Mouse (Mus musculus) spleen, adult 2 months (tissue): ENCODE data around the gene Jak1. TPM values are rescaled to one million over a fixed set of nuclear protein-coding genes. Genes with fewer than 3 reads are reported as not detected.

Experiments
- DNase-seq, 2 experiments: peaks; one replicate each; pipeline versions ENCODE4 v3.0.0 to v3.0.0-alpha.2; 2012 to 2021; ENCODE audit warnings: low spot score in 2 of 2, low read depth in 1 of 2
- H3K27ac ChIP-seq: fragments of 200-500 bp; 2 replicates; pipeline ENCODE4 v1.5.1; 2012; ENCODE audit warnings: low read length, inconsistent platforms; ENCODE audit not compliant: insufficient read depth
- H3K27me3 ChIP-seq: fragments of 200-500 bp; 2 replicates; pipeline ENCODE4 v1.6.1; 2012; ENCODE audit warnings: mild to moderate bottlenecking, moderate library complexity, low read length, inconsistent platforms; ENCODE audit not compliant: control insufficient read depth, insufficient read depth
- H3K36me3 ChIP-seq: fragments of 200-500 bp; 2 replicates; pipeline ENCODE4 v1.6.1; 2012; ENCODE audit warnings: mild to moderate bottlenecking, low read length, inconsistent platforms; ENCODE audit not compliant: control insufficient read depth, insufficient read depth
- H3K4me1 ChIP-seq: fragments of 200-500 bp; 2 replicates; pipeline ENCODE4 v1.6.1; 2011; ENCODE audit warnings: inconsistent platforms; ENCODE audit not compliant: control insufficient read depth, insufficient read depth, insufficient read length
- H3K4me3 ChIP-seq: fragments of 200-500 bp; 2 replicates; pipeline ENCODE4 v1.5.1; 2011; ENCODE audit warnings: mild to moderate bottlenecking, inconsistent platforms; ENCODE audit not compliant: insufficient read depth, insufficient read length; ENCODE audit errors: extremely low read depth
- CTCF ChIP-seq: fragments of 200-500 bp; IDR thresholded peaks from 2 replicates; pipeline ENCODE4 v1.5.1; 2011; ENCODE audit warnings: mild to moderate bottlenecking, inconsistent platforms; ENCODE audit not compliant: insufficient read depth, insufficient read length, insufficient replicate concordance; ENCODE audit errors: extremely low read depth
- POLR2A ChIP-seq: fragments of 200-500 bp; IDR thresholded peaks from 2 replicates; pipeline ENCODE4 v1.6.1; 2011; ENCODE audit warnings: low read depth, low read length, inconsistent platforms
- WGBS: fragments of 180-500 bp; shearing (Covaris S2); methylation state at CpG from one replicate; pipeline ENCODE4 v1.1.7; 2018; 5-methylcytosine and 5-hydroxymethylcytosine counted together
- polyA plus RNA-seq: library from polyadenylated mRNA; depleted of rRNA; stranded (reverse); fragments of >200 nt; gene quantifications from 2 replicates; pipeline ENCODE4 v1.2.3, GENCODE M21; 2012

The Jak1 gene
- polyA plus RNA-seq, 1 experiment = 63.9 TPM

GRCm38 (mm10) chr4:101155541-101155940 is 109.5 kb downstream of the Jak1 start:
- Histone ChIP-seq H3K4me3 (no peak overlapping the region), H3K36me3 (peaks cover 63% of the 10 kb centered on the region), H3K4me1 (no peaks in the 10 kb centered on the region; the same call in 1 of the 2 replicates), H3K27ac (no peak overlapping the region), H3K27me3 (no peaks in the 10 kb centered on the region)
- no peak for TF ChIP-seq POLR2A
- no peak for DNase-seq
- 37% methylated on average over 4 of the region's 4 CpGs for WGBS

- TF ChIP-seq POLR2A = no peak
- Histone ChIP-seq H3K27ac (no peak overlapping the region), H3K4me3 (no peak overlapping the region), H3K27me3 (no peaks in the 10 kb centered on the region), H3K36me3 (peaks cover 6% of the 10 kb centered on the region), H3K4me1 (no peaks in the 10 kb centered on the region)
- no peak for DNase-seq
- WGBS = 78% methylated on average over 11 of the region's 11 CpGs
These were observed 118.0 kb downstream of the Jak1 start for GRCm38 (mm10) chr4:101146891-101147655.

GRCm38 (mm10) chr4:101146047-101146745 is 118.9 kb downstream of the Jak1 start:
- peaks cover 3% of the 10 kb centered on the region for H3K36me3 ChIP-seq
- TF ChIP-seq POLR2A (no peak), CTCF (peak; percentile 67; the same call in 1 of the 2 replicates)
- 34% methylated on average over 9 of the region's 9 CpGs for WGBS
- no peak overlapping the region for H3K27ac ChIP-seq
- H3K27me3 ChIP-seq = no peaks in the 10 kb centered on the region
- no peak overlapping the region for H3K4me3 ChIP-seq
- peak; percentile 45 to 50 for DNase-seq
- H3K4me1 ChIP-seq = no peaks in the 10 kb centered on the region

- DNase-seq = no peak
- Histone ChIP-seq H3K4me3 (no peak overlapping the region), H3K27me3 (no peaks in the 10 kb centered on the region), H3K4me1 (no peaks in the 10 kb centered on the region), H3K36me3 (no peaks in the 10 kb centered on the region), H3K27ac (no peak overlapping the region)
- TF ChIP-seq POLR2A (no peak), CTCF (no peak)
- WGBS = 94% methylated on average over 7 of the region's 7 CpGs
These were observed 120.3 kb downstream of the Jak1 start for GRCm38 (mm10) chr4:101144790-101145189.

GRCm38 (mm10) chr4:101144361-101144760 is 120.7 kb downstream of the Jak1 start:
- WGBS = 88% methylated on average over 4 of the region's 4 CpGs
- TF ChIP-seq CTCF = no peak
- TF ChIP-seq POLR2A = no peak
- Histone ChIP-seq H3K4me3 (no peak overlapping the region), H3K27me3 (no peaks in the 10 kb centered on the region), H3K4me1 (no peaks in the 10 kb centered on the region), H3K36me3 (no peaks in the 10 kb centered on the region), H3K27ac (no peak overlapping the region)
- no peak for DNase-seq

GRCm38 (mm10) chr4:101143901-101144300 is 121.2 kb downstream of the Jak1 start:
- DNase-seq = no peak
- Histone ChIP-seq H3K27ac (no peak overlapping the region), H3K4me3 (no peak overlapping the region), H3K27me3 (no peaks in the 10 kb centered on the region), H3K36me3 (no peaks in the 10 kb centered on the region), H3K4me1 (no peaks in the 10 kb centered on the region)
- TF ChIP-seq POLR2A (no peak), CTCF (no peak)
- 54% methylated on average over 4 of the region's 4 CpGs for WGBS

GRCm38 (mm10) chr4:101141768-101142167 is 123.3 kb downstream of the Jak1 start:
- Histone ChIP-seq H3K27ac (no peak overlapping the region), H3K27me3 (no peaks in the 10 kb centered on the region), H3K4me1 (no peaks in the 10 kb centered on the region), H3K4me3 (no peak overlapping the region), H3K36me3 (no peaks in the 10 kb centered on the region)
- TF ChIP-seq POLR2A (no peak), CTCF (no peak)
- no peak for DNase-seq
- 71% methylated on average over 5 of the region's 5 CpGs for WGBS
